Mouse (Mus musculus) inflammation-experienced regulatory T-cells, adult 6 months (primary cell): Measurements from ENCODE around the gene Capzb. TPM values are rescaled to one million over a fixed set of nuclear protein-coding genes. Genes with fewer than 3 reads are reported as not detected.

ENCODE experiments used
- ATAC-seq: one replicate; pipeline ENCODE4 v1.8.0; 2017
- polyA plus RNA-seq, 3 experiments: library from polyadenylated mRNA; unstranded; fragments of 100-300 nt; shearing (Covaris generic); gene quantifications; one replicate each; pipeline ENCODE4 v1.2.1; 2017

Gene Capzb
- 100 to 1,000 TPM; 536 to 831 (median 607) TPM for polyA plus RNA-seq

DNA sequence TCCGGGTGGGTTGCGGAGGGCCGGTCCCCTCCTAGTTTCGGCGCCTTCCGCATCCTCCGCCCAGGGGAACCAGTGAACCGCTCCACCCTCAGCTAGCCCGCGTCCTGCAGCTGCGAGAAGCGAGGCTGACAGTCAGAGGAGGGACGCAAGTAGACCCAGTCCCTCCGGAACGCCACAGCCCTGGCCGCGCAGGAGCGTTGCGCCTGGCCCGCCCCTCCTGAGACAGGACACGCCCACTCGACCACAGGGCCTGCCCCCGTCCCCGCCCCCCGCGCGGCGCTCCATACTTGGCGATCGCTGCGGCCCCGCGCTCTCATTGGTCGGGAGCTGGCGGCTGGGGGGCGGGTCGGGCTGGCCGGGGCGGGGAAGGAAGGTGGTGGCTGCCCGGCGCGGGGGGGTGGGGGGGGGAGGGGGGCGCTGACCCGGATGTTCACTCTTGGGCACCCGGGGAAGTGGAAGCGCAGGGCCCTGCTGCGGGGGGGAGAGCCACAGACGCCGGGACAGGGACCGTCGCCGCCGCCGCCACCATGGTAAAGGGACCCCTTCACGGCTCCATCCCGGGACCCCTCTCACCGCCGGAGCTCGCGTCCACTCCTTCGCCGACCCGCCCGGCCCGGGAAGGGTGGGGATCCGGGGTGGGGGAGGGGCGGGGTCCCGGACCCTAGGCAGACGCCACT is at the start of gene Capzb:
TSS of gene Capzb (plus strand) at position 401 of the 677 bp plus-strand sequence.
- peak; percentile 87 for ATAC-seq

DNA sequence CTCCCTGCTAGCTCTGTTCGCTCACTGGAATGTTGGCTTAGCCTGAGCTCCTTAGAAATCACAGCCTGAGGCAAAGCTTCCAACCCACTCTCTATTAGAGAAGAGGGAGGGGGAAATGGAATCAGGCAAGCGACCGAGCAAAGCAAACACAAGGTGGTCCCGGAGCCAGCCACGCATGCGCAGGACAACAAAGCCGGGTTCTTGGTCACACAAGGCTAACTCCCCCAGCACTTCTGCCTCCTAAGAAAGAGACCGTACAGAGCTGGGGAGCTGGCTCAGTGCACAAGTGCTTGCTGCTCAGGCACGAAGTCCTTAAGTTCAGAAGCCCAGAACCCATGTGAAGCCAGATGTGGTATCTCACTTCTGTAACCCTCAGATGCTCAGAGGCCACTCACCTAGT is 49.7 kb upstream of the Capzb start:
- ATAC-seq: no peak

DNA sequence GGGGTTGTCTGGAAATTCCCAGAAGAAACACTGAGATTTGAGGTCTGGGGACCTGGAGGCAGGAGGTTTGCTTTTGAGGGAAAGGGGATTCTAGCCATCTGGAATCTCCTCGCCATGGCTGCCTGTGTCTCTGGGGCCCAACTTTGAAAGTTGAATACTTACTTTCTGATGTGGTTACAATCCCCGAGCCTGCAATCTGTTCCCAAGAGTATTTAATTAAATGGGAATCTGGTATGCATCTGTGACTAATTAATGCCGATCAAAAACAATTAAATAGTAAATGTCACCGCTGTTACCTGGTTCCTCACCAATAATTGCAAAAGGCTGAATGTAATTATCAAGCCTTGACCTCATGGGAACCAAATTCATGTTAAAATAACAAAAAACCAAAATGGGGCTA is 48.1 kb upstream of the Capzb start:
- ATAC-seq: no peak

DNA sequence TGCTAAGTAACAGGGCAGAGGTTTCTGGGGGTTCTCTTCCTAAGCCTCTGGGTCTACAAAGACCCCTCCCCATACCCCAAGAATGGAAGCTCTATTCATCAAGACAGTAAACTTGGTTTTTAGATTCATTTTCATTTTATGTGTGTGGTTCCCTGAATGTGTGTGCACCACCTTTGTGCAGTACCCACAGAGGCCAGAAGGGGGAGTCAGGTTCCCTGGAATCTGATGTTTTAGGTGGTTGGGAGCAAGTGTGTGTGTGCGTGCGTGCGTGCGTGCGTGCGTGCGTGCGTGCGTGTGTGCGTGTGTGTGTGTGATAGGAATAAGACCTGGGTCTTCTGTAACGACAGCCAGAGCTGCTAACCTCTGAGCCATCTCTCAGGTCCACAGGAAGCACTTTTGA is 47.5 kb upstream of the Capzb start:
- ATAC-seq: no peak

DNA sequence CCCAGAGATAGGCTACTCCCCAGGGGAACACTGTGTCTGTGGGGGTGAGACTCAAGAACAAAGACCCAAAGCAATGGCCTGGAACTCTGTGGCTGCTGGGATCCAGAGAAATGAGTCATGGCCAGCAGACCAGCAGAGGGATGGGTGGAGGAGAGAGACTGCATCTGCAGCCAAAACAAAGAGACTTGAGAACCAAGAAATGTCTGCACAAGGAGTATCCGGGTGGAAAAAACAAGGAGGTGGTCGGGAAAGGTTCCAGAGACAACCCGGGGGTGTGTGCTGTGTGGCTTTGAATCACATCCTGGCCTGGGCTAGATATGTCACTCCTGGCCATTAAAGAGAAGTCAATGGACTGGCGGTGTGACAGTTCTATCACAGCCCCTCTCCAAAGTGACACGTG is 45.9 kb upstream of the Capzb start:
- ATAC-seq: no peak

DNA sequence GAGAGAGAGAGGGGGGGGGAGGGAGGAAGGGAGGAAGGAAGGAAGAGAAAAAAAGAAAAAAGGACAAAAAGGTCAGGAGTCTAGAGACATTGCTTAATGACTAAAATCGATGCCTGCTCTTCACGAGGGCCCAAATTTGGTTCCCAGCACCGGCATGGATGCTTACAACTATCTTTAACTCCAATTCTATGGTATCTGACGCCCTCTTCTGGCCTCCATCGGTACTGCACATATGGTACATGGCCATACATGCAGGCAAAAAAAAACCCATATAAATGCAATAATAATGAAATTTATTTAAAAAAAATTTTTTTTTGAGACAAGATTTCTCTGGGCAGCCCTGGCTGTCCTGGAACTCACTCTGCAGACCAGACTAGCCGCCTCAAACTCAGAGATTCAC is 41.3 kb upstream of the Capzb start:
- ATAC-seq: no peak

DNA sequence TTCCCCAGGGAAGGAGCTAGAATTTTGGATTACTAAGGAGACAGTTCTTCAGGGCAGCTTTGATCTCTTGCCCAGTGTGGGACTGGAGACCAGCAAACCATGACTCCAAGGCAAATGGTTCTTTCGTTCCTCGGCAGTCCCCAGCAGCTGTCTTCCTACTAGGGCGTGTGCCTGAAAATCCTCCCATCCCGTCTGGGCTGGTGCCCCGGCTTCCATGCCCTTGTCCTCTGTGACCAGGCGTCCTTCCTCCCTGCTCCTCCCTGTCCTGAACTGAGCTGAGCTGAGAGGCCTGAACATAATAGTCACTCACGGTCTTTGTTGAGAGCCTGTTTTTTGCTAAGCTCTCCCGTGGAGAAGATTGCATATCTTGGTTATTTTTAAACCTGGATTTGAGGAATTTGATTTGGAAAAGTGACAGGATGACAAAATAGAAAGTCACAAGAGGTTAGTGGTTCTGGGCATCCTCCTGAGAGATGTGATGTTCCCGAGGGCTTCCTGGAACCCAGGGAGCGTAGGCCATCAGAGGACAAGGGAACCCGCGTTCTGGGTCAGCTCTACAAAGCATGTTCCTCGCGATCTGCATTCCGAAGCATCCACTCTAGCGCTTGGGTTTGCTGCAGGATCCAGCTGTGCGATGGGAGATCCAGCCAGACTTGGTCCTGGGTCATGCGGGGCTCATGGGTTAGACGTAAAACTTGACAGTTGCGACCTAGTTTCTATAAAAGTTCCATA is 38.0 kb upstream of the Capzb start:
- no peak for ATAC-seq

DNA sequence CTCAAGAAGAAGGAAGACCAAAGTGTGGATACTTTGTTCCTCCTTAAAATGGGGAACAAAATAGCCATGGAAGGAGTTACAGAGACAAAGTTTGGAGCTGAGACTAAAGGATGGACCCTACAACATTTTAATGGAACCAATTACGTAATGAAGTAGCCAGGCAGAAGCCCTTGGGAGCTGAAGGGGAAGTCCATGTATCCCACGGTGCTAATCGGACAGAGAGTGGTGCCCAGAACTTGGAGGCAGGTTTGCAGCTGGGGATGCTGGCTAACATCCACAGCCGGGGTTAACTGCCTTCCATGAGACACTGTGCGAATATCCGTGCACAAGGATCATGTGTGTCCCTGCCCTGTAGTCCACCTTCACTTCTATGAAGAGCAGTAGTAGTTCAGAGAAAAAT is 36.2 kb upstream of the Capzb start:
- no peak for ATAC-seq

DNA sequence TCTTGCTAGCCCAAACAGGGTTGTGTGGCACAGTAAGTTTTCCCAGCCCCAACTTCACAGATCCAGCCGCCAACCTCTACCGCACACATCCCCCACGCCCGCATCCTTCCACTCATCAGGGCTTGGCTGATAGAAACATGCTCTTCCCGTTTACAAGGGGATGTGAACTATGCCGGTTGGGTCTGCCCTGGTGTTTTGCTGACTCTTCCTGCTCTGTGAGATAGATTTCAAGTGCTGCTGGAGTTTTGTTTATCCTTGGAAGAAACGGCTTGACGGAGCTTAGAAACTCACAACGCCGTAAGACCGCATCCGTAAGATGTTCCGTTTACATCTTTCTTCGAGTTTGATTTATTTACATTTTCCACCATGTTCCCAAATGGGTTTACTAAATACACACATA is 34.3 kb upstream of the Capzb start:
- no peak for ATAC-seq

DNA sequence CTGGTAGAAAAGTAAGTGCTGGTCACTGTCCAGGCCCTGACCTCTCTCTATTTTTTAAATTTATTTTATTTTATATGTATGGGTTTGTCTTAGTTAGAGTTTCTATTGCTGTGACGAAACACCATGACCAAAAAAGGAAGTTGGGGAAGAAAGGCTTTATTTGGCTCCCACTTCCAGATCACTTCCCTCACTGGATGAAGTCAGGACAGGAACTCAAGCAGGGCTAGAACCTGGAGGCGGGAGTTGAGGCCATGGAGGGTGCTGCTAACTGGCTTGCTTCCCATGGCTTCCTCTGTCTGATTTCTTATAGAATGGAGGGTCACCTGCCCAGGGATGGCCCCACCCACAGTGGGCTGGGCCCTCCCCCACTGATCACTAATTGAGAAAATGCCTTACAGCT is 31.6 kb upstream of the Capzb start:
- ATAC-seq: no peak

DNA sequence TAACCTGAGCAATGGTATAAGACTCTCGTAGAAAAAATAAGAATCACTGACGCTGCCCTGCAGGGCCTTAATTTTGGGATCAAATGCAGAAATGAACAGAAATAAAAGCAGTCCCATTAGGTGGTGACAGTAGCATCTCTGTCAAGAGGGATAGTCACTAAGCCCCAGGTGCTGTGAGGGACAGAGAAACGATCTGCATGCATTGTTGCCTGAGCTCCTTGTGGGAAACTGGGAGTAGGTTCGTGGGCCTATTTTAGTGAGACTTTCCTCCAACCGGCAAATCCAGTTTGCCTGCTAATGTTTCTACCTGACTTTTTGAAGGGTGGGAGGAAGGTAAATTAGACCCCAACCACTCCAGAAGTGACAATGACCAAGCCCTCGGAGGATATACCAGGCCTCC is 28.6 kb upstream of the Capzb start:
- no peak for ATAC-seq

DNA sequence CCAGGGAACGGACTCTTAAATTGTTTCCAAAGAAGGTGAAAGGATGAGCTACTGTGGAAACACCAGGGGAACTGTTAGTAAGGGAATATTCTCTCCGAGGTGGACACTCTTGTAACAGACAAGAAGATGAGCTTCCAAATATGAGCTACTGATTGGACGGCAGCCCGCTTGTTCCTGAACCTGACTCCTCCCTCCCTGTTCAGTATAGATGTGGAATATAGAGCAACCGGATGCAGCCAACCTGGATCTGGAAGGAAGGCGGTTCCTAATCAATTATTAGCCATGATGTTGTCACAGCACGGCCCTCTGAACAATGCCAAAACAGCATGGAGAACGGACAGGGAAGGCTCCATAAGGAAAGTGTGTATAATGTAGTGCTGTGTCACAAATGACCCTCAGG is 27.4 kb upstream of the Capzb start:
- no peak for ATAC-seq

DNA sequence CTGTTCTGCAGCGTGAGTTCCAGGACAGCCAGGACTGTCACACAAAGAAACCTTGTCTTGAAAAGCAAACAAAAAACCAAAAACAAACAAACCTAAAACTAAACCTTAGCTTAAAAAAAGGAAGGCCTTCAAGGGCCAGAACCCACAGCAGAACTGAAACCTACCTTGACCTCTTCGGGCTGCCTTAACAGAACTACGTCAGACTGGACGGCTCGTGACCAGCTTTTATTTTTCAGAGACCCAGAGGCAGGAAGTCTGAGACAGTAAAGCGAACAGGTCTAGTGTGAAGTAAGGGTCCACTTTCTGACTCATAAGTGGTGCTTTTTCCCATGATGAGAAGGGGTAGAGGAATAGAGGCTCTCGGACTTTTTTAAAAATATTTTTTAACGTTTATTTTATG is 26.5 kb upstream of the Capzb start:
- ATAC-seq: no peak

DNA sequence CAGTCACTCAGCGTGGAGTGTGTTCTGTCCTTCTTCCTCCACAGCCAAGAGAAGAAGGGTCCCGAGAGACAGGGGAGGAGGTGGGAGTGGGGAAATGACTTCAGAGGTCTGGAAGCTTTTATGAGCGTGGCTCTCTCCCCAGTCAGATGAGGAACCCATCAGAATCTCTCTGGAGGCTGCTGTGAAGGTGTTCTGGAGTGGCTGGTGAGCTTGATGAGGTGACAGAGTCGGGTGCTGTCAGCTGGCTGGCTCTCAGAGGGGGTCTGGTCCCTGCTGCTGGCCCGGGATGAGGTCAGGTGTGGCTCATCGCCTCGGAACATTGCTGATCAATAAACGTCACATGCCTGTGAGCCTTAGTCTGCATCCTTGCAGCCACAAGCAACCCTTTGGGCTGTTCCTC is 25.6 kb upstream of the Capzb start:
- no peak for ATAC-seq

DNA sequence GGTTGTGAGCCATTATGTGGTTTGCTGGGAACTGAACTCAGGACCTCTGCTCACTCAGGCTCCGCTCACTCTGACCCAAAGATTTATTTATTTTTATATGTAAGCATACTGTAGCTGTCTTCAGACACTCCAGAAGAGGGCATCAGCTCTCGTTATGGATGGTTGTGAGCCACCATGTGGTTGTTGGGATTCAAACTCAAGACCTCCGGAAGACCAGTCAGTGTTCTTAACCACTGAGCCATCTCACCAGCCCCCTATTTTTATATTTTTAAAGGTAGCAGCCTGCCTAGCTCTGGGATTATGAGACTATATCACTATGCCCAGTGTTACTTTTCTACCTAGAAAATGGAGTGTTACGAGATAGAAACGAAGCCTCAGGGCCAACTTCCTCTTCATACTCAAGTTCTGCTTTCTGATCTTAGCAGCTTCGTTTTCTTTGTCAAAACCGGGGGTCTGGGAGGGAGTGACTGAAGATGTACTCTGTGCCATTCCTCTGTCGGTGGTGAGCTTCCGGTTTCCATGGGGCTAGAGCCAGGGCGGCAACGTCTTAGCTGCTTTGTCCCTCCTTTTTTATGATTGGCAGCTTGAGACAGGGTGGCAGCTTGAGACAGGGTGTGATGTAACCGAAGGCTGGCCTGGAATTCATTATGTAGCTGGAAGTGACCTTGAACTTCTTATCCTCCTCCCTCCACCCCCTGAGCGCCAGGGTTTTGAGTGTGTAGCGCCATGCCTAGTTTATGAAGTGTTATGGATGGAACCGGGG is 23.5 kb upstream of the Capzb start:
- ATAC-seq: no peak

DNA sequence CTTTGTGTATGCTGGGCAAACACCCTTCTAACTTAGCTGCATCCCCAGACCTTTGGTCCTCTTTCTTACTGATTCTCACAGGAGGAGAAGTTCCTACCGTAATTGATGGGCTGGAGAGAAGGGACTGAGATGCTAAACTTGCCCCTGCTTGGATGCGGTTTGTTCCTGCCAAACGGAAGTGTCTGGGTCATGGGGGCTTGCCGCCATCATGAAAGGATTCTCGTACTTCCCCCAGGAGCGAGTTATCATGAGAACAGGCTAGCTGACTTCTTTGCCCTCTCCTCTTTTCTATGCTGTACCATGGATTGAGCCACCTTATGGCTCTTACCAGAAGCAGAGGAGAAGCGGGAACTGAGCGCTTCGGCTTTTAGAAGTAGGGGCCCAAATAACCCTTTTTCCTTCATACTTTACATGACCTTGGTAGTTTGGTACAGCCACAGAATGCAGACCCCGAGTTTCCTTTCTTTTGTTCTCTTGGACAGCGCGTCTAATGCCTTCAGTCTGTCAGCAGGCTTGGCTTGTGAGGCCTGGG is 22.9 kb upstream of the Capzb start:
- ATAC-seq: no peak

DNA sequence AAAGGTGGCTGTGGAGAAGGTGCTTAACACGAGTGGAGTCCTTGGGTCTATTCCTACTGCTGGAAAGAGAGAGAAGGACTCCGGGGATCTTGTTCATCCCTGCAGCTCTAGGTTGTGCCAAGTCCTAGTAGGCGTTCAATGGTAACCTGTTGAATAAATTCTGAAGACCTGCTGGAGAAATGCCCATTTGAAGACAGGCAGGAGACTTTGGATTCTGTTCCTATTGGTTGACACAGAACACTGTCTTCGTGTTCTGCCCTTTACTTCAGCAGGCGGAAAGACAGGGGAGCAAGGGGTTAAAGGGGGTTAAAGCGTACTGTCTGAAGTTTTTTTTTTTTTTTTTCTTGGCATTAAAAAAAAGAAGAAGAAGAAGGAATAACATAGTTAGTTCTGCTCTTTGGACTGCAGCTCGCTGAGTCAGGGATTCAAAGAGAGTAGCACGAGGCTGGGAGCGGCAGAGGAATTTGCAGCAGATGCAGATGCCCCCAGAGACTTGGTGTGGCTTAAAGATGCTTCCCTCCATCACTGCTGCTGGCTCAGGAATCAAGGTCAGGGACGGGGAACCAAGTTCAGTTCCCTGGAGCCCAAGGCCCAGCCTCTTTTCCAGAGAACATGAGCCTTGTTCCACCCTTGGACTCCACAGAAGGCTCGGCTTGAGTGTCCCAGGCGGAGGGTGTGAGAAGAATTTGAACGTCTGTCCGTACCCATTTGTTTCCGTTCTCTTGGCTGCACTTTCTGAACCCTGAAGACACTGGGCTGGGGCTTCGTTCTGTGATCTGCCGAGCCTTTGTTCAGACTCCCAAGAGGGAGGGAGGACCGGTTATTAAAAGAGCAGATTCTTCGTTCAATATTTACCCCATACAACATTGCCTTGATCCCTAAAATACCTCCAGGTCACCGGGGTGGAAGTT is 17.4 kb upstream of the Capzb start:
- ATAC-seq: no peak

DNA sequence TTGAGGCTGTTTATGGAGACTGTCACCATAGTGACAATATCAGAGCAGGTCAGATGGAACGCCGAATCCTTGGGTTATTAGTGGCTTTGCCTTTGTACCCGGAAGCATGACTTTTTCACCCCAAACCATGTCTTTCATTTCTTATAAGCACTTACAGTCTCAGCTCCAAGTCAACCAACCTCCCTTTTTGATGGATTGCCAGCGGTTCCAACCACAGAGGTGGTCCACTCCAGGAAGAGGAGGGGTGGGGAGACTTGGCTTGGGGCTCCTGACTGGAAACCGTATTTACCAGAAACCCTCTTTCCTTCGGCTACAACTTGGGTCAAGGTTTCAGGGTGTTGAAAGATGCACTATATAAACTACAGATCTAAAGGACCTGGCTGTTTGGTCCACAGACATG is 16.7 kb upstream of the Capzb start:
- ATAC-seq: no peak

DNA sequence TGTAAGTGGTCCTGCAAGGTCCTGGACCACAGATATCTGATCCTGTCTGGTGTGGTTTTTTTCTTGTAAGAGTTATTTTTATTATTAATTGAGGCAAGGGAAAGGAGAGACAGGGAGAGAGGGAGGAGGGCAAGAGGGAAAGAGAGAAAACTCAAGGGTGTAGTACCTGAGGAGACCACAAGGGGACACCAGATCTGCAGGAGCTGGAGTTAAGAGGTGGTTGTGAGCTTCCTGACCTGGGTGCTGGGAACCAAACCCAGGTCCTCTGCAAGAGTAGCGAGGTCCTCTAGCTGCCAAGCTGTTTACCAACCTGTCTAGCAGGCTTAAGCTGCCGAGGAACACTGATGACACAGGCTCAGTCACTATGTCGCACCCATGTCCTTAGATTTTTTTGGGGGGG is 14.8 kb upstream of the Capzb start:
- no peak for ATAC-seq

DNA sequence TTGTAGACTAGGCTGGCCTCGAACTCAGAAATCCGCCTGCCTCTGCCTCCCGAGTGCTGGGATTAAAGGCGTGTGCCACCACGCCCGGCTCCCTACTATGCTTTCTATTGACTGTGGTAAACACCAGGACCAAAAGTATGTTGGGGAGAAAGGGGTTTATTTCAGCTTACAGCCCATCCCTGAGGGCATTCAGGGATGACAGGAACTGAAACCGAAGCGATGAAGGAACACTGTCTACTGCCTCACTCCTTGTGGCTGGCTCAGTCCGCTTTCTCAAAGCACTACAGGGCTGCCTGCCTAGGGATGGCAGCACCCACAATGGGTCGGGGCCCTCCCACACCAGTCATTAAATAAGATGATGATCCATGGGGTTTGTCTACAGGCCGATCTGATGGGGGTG is 14.3 kb upstream of the Capzb start:
- ATAC-seq: no peak

DNA sequence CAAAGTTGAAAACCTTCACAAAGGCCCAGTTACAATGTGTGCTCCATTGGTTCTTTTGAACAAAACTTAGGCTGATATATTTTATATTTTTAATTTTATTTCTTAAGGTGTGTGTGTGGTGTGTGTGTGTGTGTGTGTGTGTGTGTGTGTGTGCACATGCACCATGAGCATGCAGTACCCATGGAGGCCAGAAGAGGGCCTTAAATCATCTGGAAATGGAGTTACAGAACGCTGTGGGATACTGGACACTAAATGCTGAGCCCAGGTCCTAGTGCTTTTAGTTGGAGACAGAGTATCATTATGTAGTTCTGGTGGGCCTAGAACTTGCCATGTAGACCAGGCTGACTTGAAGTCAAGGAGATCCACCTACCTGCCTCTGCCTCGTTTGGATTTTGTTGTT is 13.5 kb upstream of the Capzb start:
- ATAC-seq: no peak
